Mouse (Mus musculus): ENCODE results near the gene Gm49721. TPM values are rescaled to one million over a fixed set of nuclear protein-coding genes. Genes with fewer than 3 reads are reported as not detected.
"Not testable (repeated sequence)": the region's sequence is repeated elsewhere in the genome, so short reads cannot be mapped to it uniquely, and the experiment has no call there.

The Gm49721 gene
- total and polyA plus RNA-seq, 2 experiments from 2014 or later: 0.22 to 4.6 TPM

DNA sequence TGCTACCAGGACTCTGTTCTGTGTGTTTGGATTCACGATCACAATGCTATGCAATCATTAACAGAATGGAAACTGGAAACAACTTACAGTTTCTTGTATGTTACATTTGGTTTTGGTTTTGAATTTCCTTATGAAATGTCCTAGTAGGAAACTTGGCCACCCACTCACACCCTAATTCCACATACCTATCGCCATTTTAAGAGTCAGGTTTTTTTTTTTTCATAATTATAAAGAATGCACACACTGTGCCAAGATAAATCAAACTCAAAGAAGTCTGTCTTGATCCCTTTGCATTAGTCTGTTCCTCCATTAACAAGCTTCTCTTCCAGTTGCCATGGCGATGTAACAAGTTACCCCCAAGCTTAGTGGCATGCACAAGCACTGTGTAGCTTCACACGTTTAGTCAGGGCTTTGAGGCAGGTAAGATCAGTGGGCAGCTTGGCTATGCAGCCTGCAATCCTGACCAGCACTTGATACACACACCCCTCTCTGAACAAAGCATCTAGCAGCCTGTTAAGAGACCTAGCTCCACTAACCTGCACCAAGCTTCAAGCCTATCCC, 5.8 kb upstream of the Gm49721 start:
- H3K36me3 ChIP-seq (ENCODE audit: insufficient read depth, low read length); H3K27me3 ChIP-seq (ENCODE audit: insufficient read depth, low read length); DNase-seq (ENCODE audit: low spot score); ATAC-seq (ENCODE audit: low FRiP score); H3K4me2 ChIP-seq (ENCODE audit: low read depth, low read length, poor library complexity, severe bottlenecking); H3K9me3 ChIP-seq (ENCODE audit: low read length); H3K4me3 ChIP-seq (ENCODE audit: low read depth, low read length); H3K27ac ChIP-seq (ENCODE audit: low read depth, low read length); H3K9ac ChIP-seq (replicated peaks; ENCODE audit: low read length, poor library complexity, severe bottlenecking); H3K4me1 ChIP-seq (ENCODE audit: insufficient read depth, low read length): not testable (repeated sequence)
- 50% methylated on average over 4 of the region's 4 CpGs for WGBS

DNA sequence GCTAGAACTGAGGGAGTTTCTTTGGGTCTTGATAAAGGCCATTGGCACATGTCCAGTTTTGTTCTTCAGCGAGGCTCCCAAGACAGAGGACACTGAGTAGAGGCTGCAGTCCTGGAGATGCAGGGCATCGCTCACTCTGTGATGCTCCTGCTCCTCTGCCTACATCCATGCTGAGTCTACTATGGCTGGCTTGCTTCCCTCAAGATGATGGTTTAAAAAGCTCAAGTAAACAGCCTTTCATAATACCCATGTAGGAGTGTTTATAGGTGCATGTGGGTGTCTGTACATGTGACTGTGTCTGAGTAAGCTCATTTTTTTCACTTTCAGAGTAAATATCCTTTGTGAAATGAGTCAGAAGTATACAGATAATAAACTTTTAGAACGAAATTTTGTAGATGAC, 3.7 kb upstream of the Gm49721 start:
- WGBS: 62% methylated on average over 3 of the region's 3 CpGs
- not testable (repeated sequence) for ATAC-seq (ENCODE audit: low FRiP score); DNase-seq (ENCODE audit: low spot score); H3K4me2 ChIP-seq (ENCODE audit: low read depth, low read length, poor library complexity, severe bottlenecking); H3K4me3 ChIP-seq (ENCODE audit: low read depth, low read length); H3K27ac ChIP-seq (ENCODE audit: low read depth, low read length); H3K36me3 ChIP-seq (ENCODE audit: insufficient read depth, low read length); H3K9ac ChIP-seq (replicated peaks; ENCODE audit: low read length, poor library complexity, severe bottlenecking); H3K9me3 ChIP-seq (ENCODE audit: low read length); H3K27me3 ChIP-seq (ENCODE audit: insufficient read depth, low read length); H3K4me1 ChIP-seq (ENCODE audit: insufficient read depth, low read length)

DNA sequence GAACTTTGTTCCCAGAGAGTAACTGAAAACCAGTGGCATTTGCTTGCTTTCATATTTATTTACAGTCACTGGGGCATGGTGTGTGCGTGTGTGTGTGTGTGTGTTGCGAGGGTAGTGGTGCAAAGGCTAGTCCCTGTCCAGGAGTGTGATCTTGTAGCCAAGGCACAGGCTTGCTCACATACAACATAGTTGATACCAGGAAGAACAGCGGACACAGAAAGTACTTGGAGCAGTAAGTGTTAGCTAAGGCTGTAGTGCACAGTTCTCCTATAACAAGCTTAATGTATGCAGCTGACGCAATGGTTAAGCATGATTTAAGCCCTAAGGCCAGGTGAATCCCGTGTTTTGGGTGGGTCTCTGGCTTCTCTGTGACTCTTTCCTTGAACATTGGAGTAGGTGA, 676 bp downstream of the Gm49721 start:
- not testable (repeated sequence) for DNase-seq (ENCODE audit: low spot score); H3K27ac ChIP-seq (ENCODE audit: low read depth, low read length); H3K4me1 ChIP-seq (ENCODE audit: insufficient read depth, low read length); H3K9ac ChIP-seq (replicated peaks; ENCODE audit: low read length, poor library complexity, severe bottlenecking); H3K27me3 ChIP-seq (ENCODE audit: insufficient read depth, low read length); H3K36me3 ChIP-seq (ENCODE audit: insufficient read depth, low read length); ATAC-seq (ENCODE audit: low FRiP score); H3K9me3 ChIP-seq (ENCODE audit: low read length)
- Histone ChIP-seq H3K4me2 (ENCODE audit: low read depth, low read length, poor library complexity, severe bottlenecking) (peak overlapping the region; percentile 54), H3K4me3 (ENCODE audit: low read depth, low read length) (peak overlapping the region; percentile 38)
- 14% methylated on average over 5 of the region's 5 CpGs for WGBS

DNA sequence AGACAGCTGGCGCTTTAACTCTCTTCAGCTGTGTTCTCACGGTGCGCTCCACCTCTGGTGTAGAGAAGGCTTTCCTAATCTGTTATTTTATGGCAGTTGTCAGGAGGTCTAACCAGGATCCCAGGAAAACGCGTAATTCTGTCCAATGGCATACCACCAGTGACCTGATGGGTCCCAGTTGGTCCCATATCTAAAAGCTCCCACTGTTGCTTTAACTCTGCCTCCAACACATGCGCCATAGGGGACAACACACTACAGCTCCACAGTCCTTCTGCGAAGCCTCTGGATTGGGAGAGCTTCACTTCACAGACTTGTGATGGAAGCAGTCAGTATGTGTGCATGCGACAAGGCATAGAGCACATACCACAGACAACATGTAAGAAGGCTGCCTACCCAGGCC, 1.4 kb downstream of the Gm49721 start:
- H3K27ac ChIP-seq (ENCODE audit: low read depth, low read length); ATAC-seq (ENCODE audit: low FRiP score); H3K9me3 ChIP-seq (ENCODE audit: low read length); H3K9ac ChIP-seq (replicated peaks; ENCODE audit: low read length, poor library complexity, severe bottlenecking); H3K4me1 ChIP-seq (ENCODE audit: insufficient read depth, low read length); H3K4me3 ChIP-seq (ENCODE audit: low read depth, low read length); H3K27me3 ChIP-seq (ENCODE audit: insufficient read depth, low read length); DNase-seq (ENCODE audit: low spot score); H3K4me2 ChIP-seq (ENCODE audit: low read depth, low read length, poor library complexity, severe bottlenecking); H3K36me3 ChIP-seq (ENCODE audit: insufficient read depth, low read length): not testable (repeated sequence)
- WGBS: 94% methylated on average over 5 of the region's 8 CpGs

DNA sequence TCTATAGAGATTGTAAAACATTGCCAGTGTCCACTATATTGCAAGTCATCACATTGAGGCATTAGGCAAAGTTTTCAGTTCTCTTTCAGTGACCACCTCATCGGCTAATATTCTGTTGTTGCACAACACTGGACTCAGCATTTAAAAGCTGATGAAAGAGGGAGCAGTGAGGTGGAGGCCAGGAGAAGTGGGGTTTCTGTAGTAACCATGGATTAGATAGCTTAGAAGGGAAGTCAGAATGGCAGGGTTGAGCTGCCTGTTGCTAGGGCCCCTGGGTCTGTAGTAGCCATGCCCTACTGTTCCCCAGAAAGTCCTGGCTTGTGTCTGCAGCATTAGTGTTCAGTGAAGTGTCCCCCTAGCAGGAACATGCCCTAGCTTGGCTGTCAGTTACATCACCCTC, 7.4 kb downstream of the Gm49721 start:
- H3K27ac ChIP-seq (ENCODE audit: low read depth, low read length); H3K9me3 ChIP-seq (ENCODE audit: low read length); ATAC-seq (ENCODE audit: low FRiP score); DNase-seq (ENCODE audit: low spot score); H3K27me3 ChIP-seq (ENCODE audit: insufficient read depth, low read length); H3K4me2 ChIP-seq (ENCODE audit: low read depth, low read length, poor library complexity, severe bottlenecking); H3K36me3 ChIP-seq (ENCODE audit: insufficient read depth, low read length); H3K4me3 ChIP-seq (ENCODE audit: low read depth, low read length); H3K4me1 ChIP-seq (ENCODE audit: insufficient read depth, low read length); H3K9ac ChIP-seq (replicated peaks; ENCODE audit: low read length, poor library complexity, severe bottlenecking): not testable (repeated sequence)
- 95% methylated on average over 1 of the region's 1 CpGs for WGBS

DNA sequence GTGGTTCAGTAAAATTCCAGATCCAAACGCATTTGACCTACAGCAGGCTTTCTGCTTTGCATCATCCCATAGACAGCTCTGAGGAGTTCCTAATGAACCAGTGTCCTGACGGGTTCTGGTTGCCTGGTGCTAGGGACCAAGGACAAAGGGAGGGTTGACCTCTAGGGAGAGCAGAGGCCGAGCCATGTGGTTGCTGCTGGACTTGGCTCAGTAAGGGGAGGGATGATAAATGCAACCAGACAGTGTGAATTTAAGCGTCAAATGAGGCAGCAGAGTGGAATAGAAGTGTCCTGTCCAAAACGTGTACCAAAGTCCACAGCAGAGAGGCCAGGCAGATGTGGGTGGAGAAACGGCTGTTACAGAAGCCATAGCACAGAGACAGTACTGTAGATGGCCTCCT, 16.8 kb downstream of the Gm49721 start:
- not testable (repeated sequence) for H3K9me3 ChIP-seq (ENCODE audit: low read length); ATAC-seq (ENCODE audit: low FRiP score)
- no CpG with 5 or more reads among the region's 6 CpGs for whole genome bisulfite sequencing

DNA sequence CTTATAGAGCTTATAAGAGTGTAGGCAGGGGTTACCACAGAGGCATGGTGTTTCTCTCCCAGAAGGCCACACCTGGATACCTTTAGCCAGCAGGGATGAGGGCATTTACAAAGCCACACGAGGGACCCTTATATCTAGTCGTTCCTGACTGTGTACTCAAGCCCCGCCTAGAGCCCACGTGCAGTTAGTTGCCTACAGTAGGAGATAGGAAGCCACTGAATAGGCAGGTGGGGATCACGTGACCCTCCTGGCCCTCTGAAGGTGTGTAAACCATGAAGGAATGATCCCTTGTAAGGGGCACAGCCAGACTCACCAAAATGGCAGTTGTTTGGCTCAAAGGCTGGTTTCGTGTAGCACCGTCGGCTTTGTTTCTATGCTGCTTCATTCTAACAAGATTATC, 18.1 kb downstream of the Gm49721 start:
- H3K4me1 ChIP-seq (ENCODE audit: insufficient read depth, low read length); ATAC-seq (ENCODE audit: low FRiP score); DNase-seq (ENCODE audit: low spot score); H3K4me2 ChIP-seq (ENCODE audit: low read depth, low read length, poor library complexity, severe bottlenecking); H3K9ac ChIP-seq (replicated peaks; ENCODE audit: low read length, poor library complexity, severe bottlenecking); H3K4me3 ChIP-seq (ENCODE audit: low read depth, low read length); H3K27ac ChIP-seq (ENCODE audit: low read depth, low read length); H3K9me3 ChIP-seq (ENCODE audit: low read length); H3K27me3 ChIP-seq (ENCODE audit: insufficient read depth, low read length); H3K36me3 ChIP-seq (ENCODE audit: insufficient read depth, low read length): not testable (repeated sequence)
- 87% methylated on average over 8 of the region's 8 CpGs for whole genome bisulfite sequencing

More for the DNA sequence above, 16.8 kb downstream of the Gm49721 start:
- H3K9ac ChIP-seq (replicated peaks; ENCODE audit: low read length, poor library complexity, severe bottlenecking); H3K36me3 ChIP-seq (ENCODE audit: insufficient read depth, low read length); H3K27ac ChIP-seq (ENCODE audit: low read depth, low read length); H3K4me2 ChIP-seq (ENCODE audit: low read depth, low read length, poor library complexity, severe bottlenecking); H3K4me1 ChIP-seq (ENCODE audit: insufficient read depth, low read length); H3K27me3 ChIP-seq (ENCODE audit: insufficient read depth, low read length); DNase-seq (ENCODE audit: low spot score); H3K4me3 ChIP-seq (ENCODE audit: low read depth, low read length): not testable (repeated sequence)

DNA sequence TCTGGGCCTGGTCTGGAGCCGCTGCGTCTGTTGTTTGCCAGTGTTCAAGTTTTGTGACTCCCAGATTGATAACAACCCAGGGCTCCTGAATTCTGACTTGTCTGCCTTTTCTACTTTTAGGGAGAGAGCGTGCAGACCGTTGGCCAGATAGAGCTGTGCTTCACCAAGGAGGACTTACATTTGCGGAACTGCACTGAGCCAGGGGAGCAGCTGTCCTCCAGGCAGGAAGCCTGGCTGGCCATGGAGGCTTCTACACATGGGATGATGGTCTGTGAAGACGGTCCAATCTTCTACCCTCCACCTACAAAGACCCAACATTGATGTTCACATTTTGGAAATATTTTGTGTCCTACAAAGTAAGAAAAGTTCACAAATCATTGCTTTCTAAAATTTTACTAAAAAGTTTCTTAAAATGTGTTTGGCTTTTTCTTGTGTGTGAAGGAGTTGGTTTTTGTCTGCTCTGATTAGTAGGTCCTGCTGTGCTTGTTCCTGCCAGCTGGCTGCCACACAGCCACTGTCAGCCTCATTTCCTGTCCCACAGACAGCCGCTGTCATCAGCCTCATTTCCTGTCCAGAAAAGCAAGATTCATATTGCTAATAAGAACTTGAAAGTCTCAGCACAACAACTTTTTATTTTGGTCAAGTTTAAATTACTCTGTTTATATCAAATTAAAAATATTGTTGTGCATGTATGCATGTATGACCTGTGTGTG, 19.2 kb downstream of the Gm49721 start:
- H3K9ac ChIP-seq (replicated peaks; ENCODE audit: low read length, poor library complexity, severe bottlenecking); H3K27me3 ChIP-seq (ENCODE audit: insufficient read depth, low read length); H3K4me3 ChIP-seq (ENCODE audit: low read depth, low read length); H3K4me2 ChIP-seq (ENCODE audit: low read depth, low read length, poor library complexity, severe bottlenecking); H3K36me3 ChIP-seq (ENCODE audit: insufficient read depth, low read length); ATAC-seq (ENCODE audit: low FRiP score); H3K9me3 ChIP-seq (ENCODE audit: low read length); H3K27ac ChIP-seq (ENCODE audit: low read depth, low read length); H3K4me1 ChIP-seq (ENCODE audit: insufficient read depth, low read length); DNase-seq (ENCODE audit: low spot score): not testable (repeated sequence)
- WGBS: no CpG with 5 or more reads among the region's 7 CpGs

All from midbrain, postnatal 0 days (tissue).